Mouse (Mus musculus): ENCODE measurements around the gene Zfp366. TPM values are rescaled to one million over a fixed set of nuclear protein-coding genes. Genes with fewer than 3 reads are reported as not detected.

Gene Zfp366
- 0.87 and 0.89 TPM in 2 replicates for polyA plus RNA-seq (2015; fragmentation: Nextera tagmentation; extraction: Ambion mirVana)

GRCm38 (mm10) chr13:99184155-99184886, at the start of gene Zfp366:
TSS of gene Zfp366 (plus strand) at chr13:99184823.
- no peaks in the 10 kb centered on the region for H3K27me3 ChIP-seq (replicated peaks)
- no peak within 1 kb of the TSS for H3K4me3 ChIP-seq (replicated peaks)
- H3K4me2 ChIP-seq, result no peak within 1 kb of the TSS
- 0 out of 2 replicates have a peak within 1 kb of the TSS, but pooled peaks have one; percentile 34 for H3K27ac ChIP-seq (replicated peaks)
- 66% methylated on average over 11 of the region's 11 CpGs for WGBS
- no peak within 1 kb of the TSS for H3K9ac ChIP-seq (replicated peaks)
- H3K9me3 ChIP-seq (replicated peaks), result no peaks in the 10 kb centered on the region
- no peak for ATAC-seq (ENCODE audit: low FRiP score)
- no peaks in the 10 kb centered on the region for H3K36me3 ChIP-seq
- H3K4me1 ChIP-seq, result peaks cover 13% of the 10 kb centered on the region

- Histone ChIP-seq H3K27ac (replicated peaks) (peak overlapping the region; percentile 19), H3K27me3 (replicated peaks) (no peaks in the 10 kb centered on the region), H3K9me3 (replicated peaks) (no peaks in the 10 kb centered on the region), H3K4me1 (no peaks in the 10 kb centered on the region; the same call in 1 of the 2 replicates), H3K36me3 (no peaks in the 10 kb centered on the region), H3K4me2 (no peak overlapping the region), H3K4me3 (replicated peaks) (no peak overlapping the region), H3K9ac (replicated peaks) (no peak overlapping the region)
- ATAC-seq (ENCODE audit: low FRiP score), result peak; percentile 50; the same call in 1 of the 2 replicates
- 78% methylated on average over 12 of the region's 12 CpGs for WGBS
Measured at GRCm38 (mm10) chr13:99138351-99139255, 46.0 kb upstream of the Zfp366 start.

GRCm38 (mm10) chr13:99146355-99146871, 38.2 kb upstream of the Zfp366 start:
- ATAC-seq (ENCODE audit: low FRiP score), result no peak
- WGBS, result 72% methylated on average over 13 of the region's 13 CpGs
- Histone ChIP-seq H3K4me2 (no peak overlapping the region), H3K36me3 (no peaks in the 10 kb centered on the region), H3K4me1 (peaks cover 13% of the 10 kb centered on the region; the same call in 1 of the 2 replicates), H3K4me3 (replicated peaks) (no peak overlapping the region), H3K27ac (replicated peaks) (no peak overlapping the region), H3K9me3 (replicated peaks) (no peaks in the 10 kb centered on the region), H3K9ac (replicated peaks) (no peak overlapping the region), H3K27me3 (replicated peaks) (no peaks in the 10 kb centered on the region)

GRCm38 (mm10) chr13:99147645-99148111, 36.9 kb upstream of the Zfp366 start:
- Histone ChIP-seq H3K27me3 (replicated peaks) (no peaks in the 10 kb centered on the region), H3K4me1 (peaks cover 18% of the 10 kb centered on the region), H3K36me3 (no peaks in the 10 kb centered on the region), H3K27ac (replicated peaks) (no peak overlapping the region), H3K9ac (replicated peaks) (no peak overlapping the region), H3K4me2 (no peak overlapping the region), H3K9me3 (replicated peaks) (no peaks in the 10 kb centered on the region), H3K4me3 (replicated peaks) (no peak overlapping the region)
- 76% methylated on average over 6 of the region's 6 CpGs for WGBS
- no peak; the same call in 1 of the 2 replicates for ATAC-seq (ENCODE audit: low FRiP score)

GRCm38 (mm10) chr13:99149551-99150305, 34.9 kb upstream of the Zfp366 start:
- no peak overlapping the region for H3K9ac ChIP-seq (replicated peaks)
- H3K27me3 ChIP-seq (replicated peaks), result no peaks in the 10 kb centered on the region
- H3K4me3 ChIP-seq (replicated peaks), result no peak overlapping the region
- H3K36me3 ChIP-seq, result no peaks in the 10 kb centered on the region
- no peak for ATAC-seq (ENCODE audit: low FRiP score)
- H3K9me3 ChIP-seq (replicated peaks), result no peaks in the 10 kb centered on the region
- WGBS, result 44% methylated on average over 14 of the region's 14 CpGs
- peaks cover 18% of the 10 kb centered on the region for H3K4me1 ChIP-seq
- no peak overlapping the region for H3K4me2 ChIP-seq
- H3K27ac ChIP-seq (replicated peaks), result no peak overlapping the region

GRCm38 (mm10) chr13:99150626-99151025, 34.0 kb upstream of the Zfp366 start:
- no peaks in the 10 kb centered on the region for H3K9me3 ChIP-seq (replicated peaks)
- no peak overlapping the region for H3K4me3 ChIP-seq (replicated peaks)
- H3K9ac ChIP-seq (replicated peaks), result no peak overlapping the region
- H3K4me1 ChIP-seq, result peaks cover 18% of the 10 kb centered on the region
- WGBS, result 79% methylated on average over 6 of the region's 6 CpGs
- ATAC-seq (ENCODE audit: low FRiP score), result no peak
- no peaks in the 10 kb centered on the region for H3K36me3 ChIP-seq
- H3K4me2 ChIP-seq, result no peak overlapping the region
- H3K27me3 ChIP-seq (replicated peaks), result no peaks in the 10 kb centered on the region
- H3K27ac ChIP-seq (replicated peaks), result no peak overlapping the region

- 33% methylated on average over 8 of the region's 8 CpGs for WGBS
- Histone ChIP-seq H3K4me1 (peaks cover 18% of the 10 kb centered on the region), H3K27ac (replicated peaks) (no peak overlapping the region), H3K27me3 (replicated peaks) (no peaks in the 10 kb centered on the region), H3K9ac (replicated peaks) (no peak overlapping the region), H3K9me3 (replicated peaks) (no peaks in the 10 kb centered on the region), H3K36me3 (no peaks in the 10 kb centered on the region), H3K4me3 (replicated peaks) (no peak overlapping the region), H3K4me2 (no peak overlapping the region)
- ATAC-seq (ENCODE audit: low FRiP score), result no peak
Measured at GRCm38 (mm10) chr13:99151121-99151520, 33.5 kb upstream of the Zfp366 start.

- Histone ChIP-seq H3K36me3 (no peaks in the 10 kb centered on the region), H3K4me1 (peaks cover 18% of the 10 kb centered on the region), H3K27ac (replicated peaks) (no peak overlapping the region), H3K9me3 (replicated peaks) (0 out of 2 replicates have a peak, but pooled peaks cover 3% of the 10 kb centered on the region), H3K9ac (replicated peaks) (no peak overlapping the region), H3K4me2 (peak overlapping the region; percentile 17; the same call in 1 of the 2 replicates), H3K4me3 (replicated peaks) (no peak overlapping the region), H3K27me3 (replicated peaks) (no peaks in the 10 kb centered on the region)
- ATAC-seq (ENCODE audit: low FRiP score), result no peak
- WGBS, result 29% methylated on average over 18 of the region's 18 CpGs
Measured at GRCm38 (mm10) chr13:99152305-99152930, 32.2 kb upstream of the Zfp366 start.

- Histone ChIP-seq H3K4me2 (no peak overlapping the region), H3K9ac (replicated peaks) (no peak overlapping the region), H3K27me3 (replicated peaks) (no peaks in the 10 kb centered on the region), H3K36me3 (no peaks in the 10 kb centered on the region), H3K27ac (replicated peaks) (no peak overlapping the region), H3K4me3 (replicated peaks) (no peak overlapping the region), H3K9me3 (replicated peaks) (0 out of 2 replicates have a peak, but pooled peaks cover 3% of the 10 kb centered on the region), H3K4me1 (no peaks in the 10 kb centered on the region)
- ATAC-seq (ENCODE audit: low FRiP score), result no peak
- 88% methylated on average over 2 of the region's 2 CpGs for WGBS
Measured at GRCm38 (mm10) chr13:99157709-99158108, 26.9 kb upstream of the Zfp366 start.

- no peaks in the 10 kb centered on the region for H3K27me3 ChIP-seq (replicated peaks)
- no peak for ATAC-seq (ENCODE audit: low FRiP score)
- no peak overlapping the region for H3K27ac ChIP-seq (replicated peaks)
- H3K9ac ChIP-seq (replicated peaks), result no peak overlapping the region
- 0 out of 2 replicates have a peak, but pooled peaks cover 3% of the 10 kb centered on the region for H3K9me3 ChIP-seq (replicated peaks)
- peaks cover 9% of the 10 kb centered on the region for H3K4me1 ChIP-seq
- H3K36me3 ChIP-seq, result no peaks in the 10 kb centered on the region
- 77% methylated on average over 3 of the region's 3 CpGs for WGBS
- no peak overlapping the region for H3K4me3 ChIP-seq (replicated peaks)
- H3K4me2 ChIP-seq, result no peak overlapping the region
Measured at GRCm38 (mm10) chr13:99158773-99159172, 25.9 kb upstream of the Zfp366 start.
